Mouse (Mus musculus) midbrain, embryonic 10.5 days (tissue): ENCODE measurements around the gene Arfgef3. TPM values are rescaled to one million over a fixed set of nuclear protein-coding genes. Genes with fewer than 3 reads are reported as not detected.

ENCODE experiments used
- DNase-seq: peaks from one replicate; pipeline ENCODE4 v3.0.0-alpha.2; 2017; ENCODE audit warnings: low spot score
- H3K27ac ChIP-seq: fragments of 300-500 bp; sonication (generic); replicated peaks from 2 replicates; pipeline ENCODE4 v1.5.1; 2016; ENCODE audit warnings: mild to moderate bottlenecking
- H3K27me3 ChIP-seq: fragments of 300-500 bp; sonication (generic); 2 replicates; pipeline ENCODE4 v1.6.1; 2016; ENCODE audit warnings: low read depth, mild to moderate bottlenecking; ENCODE audit not compliant: poor library complexity, severe bottlenecking
- H3K36me3 ChIP-seq: fragments of 300-500 bp; sonication (generic); 2 replicates; pipeline ENCODE4 v1.6.1; 2016; ENCODE audit warnings: mild to moderate bottlenecking, moderate library complexity
- H3K4me1 ChIP-seq: fragments of 300-500 bp; sonication (generic); 2 replicates; pipeline ENCODE4 v1.6.1; 2016
- H3K4me3 ChIP-seq: fragments of 300-500 bp; sonication (generic); 2 replicates; pipeline ENCODE4 v1.5.1; 2016; ENCODE audit warnings: mild to moderate bottlenecking, moderate library complexity
- H3K9me3 ChIP-seq: fragments of 300-500 bp; sonication (generic); replicated peaks from 2 replicates; pipeline ENCODE4 v1.6.1; 2016; ENCODE audit warnings: mild to moderate bottlenecking
- WGBS: fragments of 180-500 bp; shearing (Covaris S2); methylation state at CpG from one replicate; pipeline ENCODE4 v1.1.7; 2016; 5-methylcytosine and 5-hydroxymethylcytosine counted together
- polyA plus RNA-seq: library from polyadenylated mRNA; unstranded; fragments of >200 nt; fragmentation: Nextera tagmentation; extraction: Ambion mirVana; gene quantifications from 2 replicates; pipeline ENCODE4 v1.2.1, GENCODE M21; 2016

The Arfgef3 gene
- polyA plus RNA-seq, 1 experiment from 2014 or later: 0.49 TPM

GRCm38 (mm10) chr10:18545813-18546235 lies 197.9 kb downstream of the Arfgef3 start, which contains the start of gene Hebp2:
Gene Hebp2 (minus strand): TSS chr10:18546076.
- H3K9me3 ChIP-seq: no peaks in the 10 kb centered on the region
- H3K27ac ChIP-seq: peak within 1 kb of the TSS; percentile 79
- under 1% methylated on average over 22 of the region's 22 CpGs for WGBS

GRCm38 (mm10) chr10:18545309-18545708 lies 198.4 kb downstream of the Arfgef3 start:
- peak overlapping the region; percentile 69 for H3K4me3 ChIP-seq
- 16% methylated on average over 13 of the region's 13 CpGs for WGBS
- no peak for DNase-seq
- peaks cover 13% of the 10 kb centered on the region for H3K27me3 ChIP-seq
- no peaks in the 10 kb centered on the region for H3K9me3 ChIP-seq
- peaks cover 24% of the 10 kb centered on the region for H3K4me1 ChIP-seq
- H3K27ac ChIP-seq: peak overlapping the region; percentile 79
- no peaks in the 10 kb centered on the region for H3K36me3 ChIP-seq

More at GRCm38 (mm10) chr10:18545813-18546235, 197.9 kb downstream of the Arfgef3 start, which contains the start of gene Hebp2:
- peaks cover 18% of the 10 kb centered on the region for H3K27me3 ChIP-seq
- peaks cover 24% of the 10 kb centered on the region for H3K4me1 ChIP-seq
- H3K36me3 ChIP-seq: no peaks in the 10 kb centered on the region
- peak within 1 kb of the TSS; percentile 69 for H3K4me3 ChIP-seq
- DNase-seq: peak; percentile 91

- Histone ChIP-seq H3K4me1 (peaks cover 11% of the 10 kb centered on the region), H3K9me3 (no peaks in the 10 kb centered on the region), H3K4me3 (no peak overlapping the region), H3K27ac (no peak overlapping the region), H3K27me3 (no peaks in the 10 kb centered on the region), H3K36me3 (peaks cover 30% of the 10 kb centered on the region)
- WGBS: 94% methylated on average over 2 of the region's 2 CpGs
- DNase-seq: no peak
These were observed 206.9 kb downstream of the Arfgef3 start for GRCm38 (mm10) chr10:18536889-18537288.

GRCm38 (mm10) chr10:18532293-18532692 lies 211.5 kb downstream of the Arfgef3 start:
- DNase-seq: no peak
- WGBS: 72% methylated on average over 8 of the region's 8 CpGs
- peaks cover 43% of the 10 kb centered on the region for H3K36me3 ChIP-seq

More at GRCm38 (mm10) chr10:18532293-18532692, 211.5 kb downstream of the Arfgef3 start:
- Histone ChIP-seq H3K9me3 (no peaks in the 10 kb centered on the region), H3K27ac (no peak overlapping the region), H3K4me1 (peaks cover under 1% of the 10 kb centered on the region; the same call in 1 of the 2 replicates), H3K4me3 (no peak overlapping the region), H3K27me3 (no peaks in the 10 kb centered on the region)

Other genes with a start within 250 kb of the Arfgef3 start
- 14.7 and 14.8 TPM in 2 replicates for gene Hebp2, start 197.9 kb downstream of the Arfgef3 start, polyA plus RNA-seq
- not detected in 2 replicates for gene Gm4922, start 42.8 kb upstream of the Arfgef3 start, polyA plus RNA-seq
- 10.6 TPM in 2 replicates for gene Perp, start 101.1 kb upstream of the Arfgef3 start, polyA plus RNA-seq